Mouse (Mus musculus): ENCODE results near the gene Wdr53.
"Not testable (repeated sequence)": the region's sequence is repeated elsewhere in the genome, so short reads cannot be mapped to it uniquely, and the experiment has no call there.

Gene Wdr53

DNA sequence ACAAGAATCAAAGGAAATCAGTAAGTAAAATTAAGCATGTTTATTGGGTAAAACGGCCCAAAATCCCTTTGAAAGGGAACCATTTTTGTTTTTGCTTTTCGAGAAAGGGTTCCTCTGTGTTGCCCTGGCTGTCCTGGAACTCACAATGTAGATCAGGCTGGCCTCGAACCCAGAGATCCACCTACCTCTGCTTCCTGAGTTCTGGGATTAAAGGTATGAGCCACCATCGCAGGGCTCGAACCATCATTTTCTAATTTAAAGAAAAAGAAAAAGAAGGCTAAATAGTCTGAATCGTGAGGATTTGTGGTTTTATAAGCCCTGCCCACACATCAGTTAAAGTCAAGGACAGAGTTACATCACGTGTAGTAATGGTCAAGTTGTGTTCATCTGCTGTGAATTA, 31.4 kb downstream of the Wdr53 start:
- no peak for DNase-seq (ENCODE audit: low spot score in 2 of 2)

DNA sequence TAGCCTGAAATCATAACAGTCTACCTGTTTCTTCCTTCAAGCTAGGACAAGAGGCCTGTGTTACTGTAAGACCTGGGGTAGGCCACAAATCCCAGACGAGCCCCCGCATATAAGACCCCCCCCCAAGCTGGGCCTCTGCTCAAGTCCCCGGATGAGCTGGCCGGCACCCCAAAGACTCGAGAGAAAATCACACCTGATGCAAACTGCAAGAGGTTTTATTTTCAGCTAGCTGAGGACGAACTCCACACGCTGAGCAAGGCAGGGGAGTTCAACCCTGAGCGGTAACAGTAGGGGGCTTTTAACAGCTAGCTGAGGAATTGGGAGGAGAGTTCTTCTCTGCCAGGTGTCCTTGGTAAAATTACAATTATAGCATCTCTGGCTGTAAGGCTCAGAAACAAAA, 33.2 kb downstream of the Wdr53 start:
- DNase-seq (ENCODE audit: low spot score in 2 of 2), result no peak

GRCm38 (mm10) chr16:32282608-32283007, 35.6 kb downstream of the Wdr53 start:
- no peak for DNase-seq (ENCODE audit: low spot score in 2 of 2)

GRCm38 (mm10) chr16:32291821-32292220, 44.8 kb downstream of the Wdr53 start:
- no peak for DNase-seq (ENCODE audit: low spot score in 2 of 2)

- DNase-seq (ENCODE audit: low spot score in 2 of 2), result not testable (repeated sequence)
Measured at GRCm38 (mm10) chr16:32299617-32300016, 52.6 kb downstream of the Wdr53 start.

GRCm38 (mm10) chr16:32303046-32303445, 56.0 kb downstream of the Wdr53 start:
- no peak for DNase-seq (ENCODE audit: low spot score in 2 of 2)

DNA sequence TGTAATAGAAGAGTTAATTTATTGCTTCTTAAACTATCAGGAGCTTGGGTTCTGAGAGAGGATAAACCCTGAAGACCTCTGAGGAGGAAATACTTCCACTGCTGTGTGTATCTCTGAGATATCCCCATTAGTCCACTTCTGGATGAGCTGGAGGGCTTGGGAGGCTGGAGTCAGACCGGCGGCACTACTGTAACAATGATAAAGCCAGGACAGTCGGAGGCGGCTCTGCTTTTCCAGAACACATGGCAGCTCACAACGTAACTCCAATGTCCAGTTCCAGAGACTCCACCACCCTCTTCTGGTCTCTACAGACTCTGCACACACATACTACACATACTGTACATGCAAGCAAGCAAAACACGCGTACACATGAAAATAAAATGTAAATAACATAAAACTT, 56.9 kb downstream of the Wdr53 start:
- DNase-seq (ENCODE audit: low spot score in 2 of 2), result no peak

Measured in left cerebral cortex, adult 9 months (tissue).